Mouse (Mus musculus): ENCODE data around the gene Neil1.

Neil1 gene

GRCm38 (mm10) chr9:57139110-57139509 is 9.0 kb downstream of the Neil1 start:
- in situ Hi-C loops (cut with MboI) = loop anchor here (10.0 kb wide), 1 partner anchor 204 kb away; the partner anchor contains the start of gene Imp3

- in situ Hi-C loops (cut with MboI) = loop anchor here (10.0 kb wide), 1 partner anchor 204 kb away; the partner anchor contains the start of gene Imp3
Observed at GRCm38 (mm10) chr9:57138507-57138906, 9.6 kb downstream of the Neil1 start.

GRCm38 (mm10) chr9:57137777-57138176 is 10.3 kb downstream of the Neil1 start:
- in situ Hi-C loops (cut with MboI) = loop anchor here (10.0 kb wide), 1 partner anchor 203 kb away; the partner anchor contains the start of gene Imp3

GRCm38 (mm10) chr9:57137246-57137645 is 10.9 kb downstream of the Neil1 start:
- in situ Hi-C loops (cut with MboI) = loop anchor here (10.0 kb wide), 1 partner anchor 202 kb away; the partner anchor contains the start of gene Imp3

GRCm38 (mm10) chr9:57130577-57131433 is 17.3 kb downstream of the Neil1 start, which contains the start of gene Man2c1:
Gene Man2c1, plus strand, starts transcription at chr9:57130690.
- in situ Hi-C loops (cut with MboI) = loop anchor here (10.0 kb wide), 1 partner anchor 196 kb away; the partner anchor contains the start of gene Imp3

- in situ Hi-C loops (cut with MboI) = loop anchor here (10.0 kb wide), 1 partner anchor 195 kb away; the partner anchor contains the start of gene Imp3
Observed at GRCm38 (mm10) chr9:57129641-57130040, 18.5 kb downstream of the Neil1 start.

- in situ Hi-C loops (cut with MboI) = no loop called here
Observed at GRCm38 (mm10) chr9:57117261-57117755, 30.8 kb downstream of the Neil1 start.
